Mouse (Mus musculus): ENCODE results near the gene Chmp5.
"Not testable (repeated sequence)": the region's sequence is repeated elsewhere in the genome, so short reads cannot be mapped to it uniquely, and the experiment has no call there.

The Chmp5 gene

DNA sequence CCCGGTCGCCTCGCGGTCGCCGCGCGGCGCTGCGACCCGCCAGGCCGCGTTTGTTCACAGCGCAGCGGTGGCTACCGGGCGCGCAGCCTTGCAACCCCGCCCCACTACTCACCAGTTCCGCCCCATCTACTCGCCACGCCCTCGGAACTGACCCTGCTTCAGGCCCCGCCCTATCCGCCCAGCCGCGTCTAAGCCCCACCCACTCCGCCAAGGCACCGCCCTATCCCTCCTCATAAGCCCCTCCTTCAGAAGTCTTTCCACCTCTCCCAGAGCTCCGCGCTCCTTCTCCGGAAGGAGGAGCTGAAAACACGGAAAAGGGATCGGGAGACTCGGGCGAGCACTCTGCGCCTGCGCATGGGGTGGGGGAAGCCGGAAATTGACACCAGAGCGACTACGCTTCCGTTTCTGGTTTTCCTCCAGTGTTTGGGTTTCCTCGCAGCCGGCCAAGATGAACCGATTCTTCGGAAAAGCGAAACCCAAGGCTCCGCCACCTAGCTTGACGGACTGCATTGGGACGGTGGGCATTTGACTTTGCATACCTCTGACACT is at the start of gene Chmp5, which contains the start of gene Bag1:
TSS of gene Chmp5 (plus strand) at position 248 of the 549 bp plus-strand sequence.
TSS of gene Bag1 (minus strand) at position 135 of the 549 bp plus-strand sequence.
- peak; percentile 99 for DNase-seq

DNA sequence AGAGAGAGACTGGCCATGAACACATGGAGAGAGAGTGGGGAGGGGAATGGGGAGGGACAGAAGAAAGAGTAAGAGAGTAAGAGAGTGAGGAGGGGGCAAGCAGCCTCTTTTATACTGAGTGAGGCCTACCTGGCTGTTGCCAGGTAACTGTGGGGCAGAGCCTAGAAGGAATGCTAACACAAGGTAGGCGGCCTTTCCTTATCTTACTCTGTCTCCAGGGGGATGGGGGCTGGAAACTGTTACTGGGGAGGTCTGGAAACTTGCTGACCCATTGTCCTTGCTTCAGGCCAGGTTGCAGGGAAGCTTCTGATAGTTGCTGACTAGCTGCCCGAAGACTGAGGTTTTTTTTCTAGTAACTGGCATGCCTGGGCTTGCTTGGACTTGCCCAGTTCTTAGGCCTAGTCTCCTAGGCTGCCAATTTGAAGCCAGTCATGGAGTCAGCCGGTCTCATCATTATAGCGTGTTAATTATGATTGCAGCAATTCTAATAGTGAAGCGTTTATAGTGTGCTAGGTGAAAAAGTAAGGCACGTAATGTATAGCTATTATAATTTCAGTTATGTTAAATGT is 49.6 kb upstream of the Chmp5 start:
- peak in 1 of 2 experiments; percentile 57 for DNase-seq

DNA sequence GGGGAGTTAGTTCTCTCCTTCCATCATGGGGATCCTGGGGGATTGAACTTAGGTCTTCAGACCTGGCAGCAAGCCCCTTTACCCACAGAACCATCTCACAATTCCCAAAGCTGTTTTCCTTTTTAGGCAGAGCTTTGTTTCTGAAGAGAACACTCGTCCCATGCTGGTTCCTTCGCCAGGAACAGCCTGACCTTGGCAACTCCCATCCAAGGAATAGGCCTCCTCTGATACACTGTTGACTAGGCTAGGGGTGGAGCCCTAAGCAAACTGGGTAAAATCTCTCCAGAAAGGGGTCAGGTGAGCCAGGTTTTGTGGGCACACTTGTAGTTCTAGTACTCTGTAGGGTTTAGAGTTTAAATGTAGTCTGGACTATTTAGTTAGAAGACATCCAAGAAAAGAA is 48.9 kb upstream of the Chmp5 start:
- no peak for DNase-seq

DNA sequence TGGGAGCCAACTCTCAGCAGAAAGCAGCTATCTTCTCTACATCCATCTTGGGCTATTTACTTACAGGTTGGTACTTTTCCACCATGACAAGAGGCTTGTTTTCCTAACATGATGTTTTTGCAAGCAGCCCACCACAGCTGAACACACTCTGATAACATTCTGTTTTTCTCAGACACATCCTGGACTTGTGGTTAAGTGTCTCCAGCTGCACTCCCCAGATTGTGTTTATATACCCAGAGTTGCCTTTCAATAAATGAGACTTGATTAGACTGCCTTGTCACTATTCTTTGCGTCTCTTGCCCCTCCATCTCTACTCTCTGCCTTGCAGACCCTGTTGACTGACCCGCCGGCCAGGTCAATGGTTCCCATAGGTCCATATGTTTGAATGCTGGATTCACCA is 48.1 kb upstream of the Chmp5 start:
- DNase-seq: no peak

DNA sequence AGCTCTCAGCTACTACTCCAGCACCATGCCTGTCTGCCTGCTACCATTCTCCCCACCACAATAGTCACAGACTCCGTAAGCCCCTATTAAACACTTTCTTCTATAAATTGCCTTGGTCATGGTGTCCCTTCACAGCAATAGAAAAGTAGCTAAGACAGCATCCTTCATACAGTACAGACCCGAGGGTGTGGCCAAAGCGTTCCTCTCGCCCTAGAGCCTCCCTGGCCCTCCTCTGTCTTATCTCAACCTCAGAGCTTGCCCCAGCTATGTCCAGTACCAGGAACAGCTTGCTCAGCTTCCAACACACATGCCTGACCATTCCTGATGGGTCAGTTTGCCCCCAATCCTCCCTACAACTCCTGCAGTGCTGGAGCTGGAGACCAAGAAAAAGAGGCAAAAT is 47.6 kb upstream of the Chmp5 start:
- DNase-seq: no peak

DNA sequence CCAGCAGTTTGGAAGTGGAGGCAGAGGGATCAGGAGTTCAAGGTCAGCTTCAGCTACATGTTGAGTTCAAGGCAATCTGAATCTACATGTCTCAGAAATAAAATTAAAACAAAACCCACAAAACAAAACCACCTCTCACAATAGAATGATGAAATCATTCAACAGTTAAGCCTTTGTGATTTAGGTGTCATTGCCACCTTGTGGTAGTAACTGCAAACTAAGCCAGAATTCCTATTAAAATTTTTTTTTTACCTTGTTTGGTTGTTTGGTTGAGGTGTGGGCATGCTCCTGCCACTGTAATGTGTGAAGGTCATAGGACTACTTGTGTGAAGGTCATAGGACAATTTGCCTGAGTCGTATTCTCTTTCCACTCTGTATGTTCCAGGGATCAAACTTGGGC is 41.9 kb upstream of the Chmp5 start:
- no peak for DNase-seq

DNA sequence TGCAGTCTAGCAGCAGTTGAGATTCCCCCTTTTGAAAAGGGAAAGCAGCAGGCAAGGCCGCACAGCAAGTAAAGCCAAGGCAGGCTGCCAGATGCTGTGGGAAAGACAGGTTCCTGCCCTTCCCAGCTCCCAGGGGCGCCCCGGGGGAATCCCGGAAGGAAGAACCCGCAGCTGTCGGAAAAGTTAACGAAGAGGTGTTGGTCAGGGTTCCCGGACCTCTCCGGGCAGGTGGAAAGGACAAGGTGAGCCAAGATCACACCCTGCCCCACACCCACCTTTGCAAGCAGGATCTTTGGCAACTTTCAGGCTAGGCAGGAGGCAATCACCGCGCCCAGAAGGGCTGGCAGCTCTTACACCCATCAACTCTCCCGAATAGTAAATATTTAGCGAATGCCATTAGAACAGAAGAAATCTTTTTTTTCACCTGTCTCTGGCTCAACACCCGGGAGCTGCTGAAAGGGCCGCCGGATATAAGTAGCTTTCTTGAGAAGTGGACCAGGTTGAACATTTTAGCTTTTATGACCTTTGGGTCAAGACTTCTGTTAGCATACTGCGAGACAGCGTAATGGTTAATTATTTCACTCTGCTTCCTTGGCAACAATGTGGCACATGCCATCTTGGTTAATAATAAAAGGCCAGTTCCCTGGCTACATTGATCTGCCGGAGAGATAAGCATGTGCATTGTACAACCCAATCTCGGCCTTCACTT is 39.8 kb upstream of the Chmp5 start:
- DNase-seq: peak; percentile 77 to 88

DNA sequence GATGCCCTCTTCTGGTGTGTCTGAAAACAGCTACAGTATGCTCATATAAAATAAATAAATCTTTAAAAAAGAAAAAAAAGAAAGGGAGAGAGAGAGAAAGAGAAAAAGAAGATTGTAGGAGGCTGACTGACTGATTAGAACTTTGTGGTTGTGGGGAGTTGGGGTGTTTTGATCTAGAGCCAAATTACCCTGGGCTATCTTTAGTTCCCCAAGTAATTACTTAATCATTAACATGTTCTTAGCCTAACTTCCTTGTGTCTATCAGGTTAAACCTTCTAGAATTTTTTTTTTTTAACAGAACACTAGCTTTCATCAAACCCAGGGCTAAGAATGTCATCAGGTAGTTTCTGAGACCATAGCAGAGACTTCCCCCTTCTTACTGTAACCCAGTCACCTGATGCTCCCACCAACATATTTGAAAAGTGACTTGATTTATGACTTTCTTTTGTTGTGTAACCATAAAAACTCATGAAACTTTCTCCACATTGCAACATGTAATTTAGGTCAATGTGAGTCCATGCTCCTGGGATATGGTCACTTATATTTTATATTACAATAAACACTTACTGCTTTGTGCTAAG is 33.8 kb upstream of the Chmp5 start:
- DNase-seq: no peak

DNA sequence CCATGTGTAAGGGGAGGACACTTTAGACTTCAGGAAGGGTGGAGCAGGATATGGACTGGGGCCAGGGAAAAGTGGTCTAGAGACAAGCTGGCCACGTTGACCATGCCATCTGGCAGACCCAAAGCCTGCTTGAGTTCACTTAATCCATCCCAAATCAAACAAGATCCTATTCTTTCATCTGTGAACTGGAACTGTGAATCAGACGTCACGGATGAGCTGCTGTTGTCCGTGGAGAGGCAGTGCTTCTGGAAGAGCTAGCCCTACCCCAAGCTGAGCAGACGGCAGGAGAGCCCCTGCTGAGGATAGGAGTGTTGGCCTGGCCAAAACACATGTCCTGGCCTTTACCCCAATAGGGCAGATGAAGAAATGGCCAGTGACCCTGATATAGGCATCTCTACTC is 32.3 kb upstream of the Chmp5 start:
- DNase-seq: no peak

DNA sequence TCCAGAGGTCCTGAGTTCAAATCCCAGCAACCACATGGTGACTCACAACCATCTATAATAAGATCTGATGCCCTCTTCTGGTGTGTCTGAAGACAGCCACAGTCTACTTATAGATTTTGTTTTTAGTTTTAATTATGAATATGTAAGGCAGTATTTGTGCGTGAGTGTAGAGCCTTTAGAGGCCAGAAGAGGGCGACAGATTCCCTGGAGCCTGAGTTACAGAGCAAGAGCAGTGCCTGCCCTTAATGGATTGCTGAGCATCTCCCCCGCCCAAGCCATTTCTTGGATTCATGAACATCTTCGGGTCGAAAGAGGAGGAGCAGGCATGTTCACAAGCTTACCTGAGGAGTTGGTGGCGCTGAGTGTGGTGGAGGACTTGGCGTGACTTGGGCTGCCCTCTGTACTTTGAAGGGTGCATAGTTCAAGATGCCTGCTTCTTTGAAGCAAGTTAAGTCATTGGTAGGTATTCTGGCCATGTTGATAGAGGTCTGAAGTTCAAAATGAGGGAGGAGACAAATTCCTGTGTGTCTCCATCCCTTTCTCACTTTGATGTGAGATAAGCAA is 31.5 kb upstream of the Chmp5 start:
- DNase-seq: no peak

DNA sequence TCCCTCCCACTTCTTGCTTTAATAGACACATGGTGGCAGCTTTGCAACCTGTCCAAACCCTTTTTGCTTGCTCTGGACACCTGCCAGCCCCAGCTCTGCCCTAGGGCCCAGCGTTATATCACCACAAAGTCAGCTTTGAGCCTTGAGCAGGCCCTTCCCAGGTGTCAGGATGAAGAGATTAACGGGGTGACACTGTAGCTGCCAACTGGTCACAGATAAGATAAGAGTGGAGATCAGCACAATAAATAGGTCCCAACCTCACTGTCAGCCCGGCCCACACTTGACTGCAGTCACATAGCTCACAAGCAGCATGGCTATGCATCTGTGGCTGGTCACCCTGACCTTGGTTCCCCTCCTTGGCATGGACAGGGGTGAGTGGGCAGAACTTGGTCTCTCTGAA is 28.4 kb upstream of the Chmp5 start, which contains the start of gene Spink4:
TSS of gene Spink4 (plus strand) at position 268 of the 400 bp plus-strand sequence.
- peak; percentile 27 to 36 for DNase-seq

DNA sequence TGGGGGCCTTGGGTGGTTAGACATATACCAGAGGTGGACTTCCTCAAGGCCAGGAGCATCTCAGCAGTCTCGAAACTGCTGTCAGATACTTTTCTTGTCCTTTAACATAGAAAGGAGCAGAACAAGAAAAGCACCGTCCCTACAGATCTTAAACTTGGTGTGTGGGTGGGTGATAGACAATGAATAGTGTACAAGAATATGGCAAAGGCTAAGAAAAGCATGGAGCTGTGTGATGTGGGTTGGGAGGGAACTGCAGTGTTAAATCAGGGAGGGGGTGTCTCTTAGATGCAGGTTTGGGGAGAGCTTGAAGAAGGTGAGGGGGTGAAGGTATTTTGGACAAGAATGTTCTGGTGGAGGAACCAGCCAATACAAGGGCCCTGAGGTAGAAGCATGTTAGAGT is 27.6 kb upstream of the Chmp5 start:
- DNase-seq: no peak

DNA sequence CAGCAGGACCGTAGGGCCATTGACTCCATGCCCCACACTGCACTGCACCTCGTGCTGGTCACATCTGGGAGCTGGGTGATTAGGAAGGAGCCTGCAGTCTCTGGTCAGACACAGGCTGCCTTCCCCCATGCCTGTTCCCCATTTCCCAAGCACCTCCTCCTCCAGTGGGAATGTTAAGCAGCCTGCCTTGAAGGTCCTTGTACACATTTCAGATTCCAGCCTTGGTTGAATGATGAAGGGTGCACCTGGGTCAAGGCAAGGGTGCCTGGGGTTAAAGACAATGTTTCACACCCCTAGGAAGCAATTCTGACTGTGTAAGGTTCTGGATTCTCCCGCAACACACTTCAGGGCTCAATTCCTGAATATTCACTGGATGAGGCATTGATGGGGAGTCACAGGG is 26.9 kb upstream of the Chmp5 start:
- peak; percentile 20 to 22 for DNase-seq

DNA sequence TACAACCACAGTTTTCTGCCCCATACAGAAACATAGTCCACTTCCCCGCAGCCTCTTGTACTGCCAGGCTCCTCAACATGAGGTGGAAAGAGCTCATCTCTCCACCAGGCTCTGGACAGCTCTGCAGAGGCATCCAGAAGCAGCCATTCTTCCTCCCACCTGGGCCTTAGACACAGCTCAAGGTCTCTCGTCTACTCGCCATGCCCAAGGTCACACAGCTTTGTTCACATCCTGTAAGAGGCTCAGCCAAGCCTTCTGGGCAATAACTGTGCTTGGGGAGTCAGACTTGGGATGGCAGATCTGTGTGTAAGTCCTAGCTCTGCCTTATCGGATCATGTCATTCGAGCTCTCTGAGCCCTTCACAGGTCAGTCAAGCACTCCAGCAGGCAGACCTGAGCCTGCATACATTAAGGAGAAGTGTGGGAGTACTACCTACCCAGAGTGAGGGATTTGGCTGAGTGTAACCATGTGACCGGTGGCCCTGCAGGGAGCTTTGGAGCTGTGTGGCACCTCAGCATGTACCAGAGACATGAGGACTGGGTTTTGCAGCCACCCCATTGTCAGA is 25.0 kb upstream of the Chmp5 start:
- DNase-seq: no peak

DNA sequence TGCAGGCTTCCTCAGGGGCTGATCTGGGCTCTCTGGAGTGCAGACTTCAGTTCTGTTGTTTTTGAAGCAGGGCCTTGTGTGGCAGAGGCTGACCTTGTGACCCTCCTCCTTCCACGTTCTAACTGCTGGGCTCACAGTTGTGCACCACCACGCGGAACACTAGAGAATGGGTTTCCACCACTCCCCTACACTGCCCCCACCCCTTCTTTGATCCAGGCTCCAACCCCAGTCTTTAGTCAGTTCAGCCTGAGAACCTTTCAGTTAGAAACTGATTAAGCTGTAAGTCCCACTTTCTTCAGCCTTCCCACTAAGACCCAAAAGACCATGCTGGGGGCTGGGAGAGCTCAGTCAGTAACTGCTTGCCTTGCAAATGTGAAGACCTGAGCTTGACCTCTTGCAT is 22.6 kb upstream of the Chmp5 start:
- DNase-seq: no peak

DNA sequence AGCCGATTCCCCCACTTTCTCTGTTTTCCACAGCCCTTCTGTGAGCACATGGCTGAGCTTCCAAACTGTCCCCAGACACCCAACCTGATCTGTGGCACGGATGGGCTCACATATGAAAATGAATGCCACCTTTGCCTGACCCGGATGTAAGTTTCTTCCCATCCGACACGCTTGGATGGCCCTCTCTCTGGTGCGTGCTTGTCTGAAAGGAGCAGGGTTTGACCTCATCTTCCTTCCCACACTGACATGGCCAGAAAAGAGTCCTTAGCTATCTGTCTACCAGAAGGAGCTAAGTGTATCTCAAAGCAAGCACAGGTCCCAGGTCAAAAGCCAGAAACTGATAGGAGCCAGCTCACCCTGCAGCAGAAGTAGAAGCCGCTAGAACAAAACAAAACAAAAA is 19.2 kb upstream of the Chmp5 start:
- DNase-seq: no peak

DNA sequence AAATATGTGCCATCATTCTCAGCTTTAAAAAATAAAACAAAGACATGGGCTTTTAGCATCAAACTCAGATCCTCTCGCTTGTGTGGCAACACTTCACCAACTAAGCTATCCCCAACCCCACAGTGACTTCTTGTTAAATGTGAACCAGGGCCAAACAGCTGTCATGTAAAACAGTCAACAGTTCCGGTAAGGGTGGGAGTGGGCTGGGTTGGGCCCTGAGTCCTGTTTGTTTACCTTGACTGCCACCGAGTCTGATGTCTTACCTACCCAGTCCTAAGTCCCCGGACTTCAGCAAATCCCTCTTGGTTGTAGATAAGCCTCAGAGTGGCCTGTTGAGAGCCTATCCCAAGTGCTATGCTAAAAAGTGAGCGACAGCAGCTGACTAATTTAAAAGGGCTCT is 14.5 kb upstream of the Chmp5 start:
- no peak for DNase-seq

DNA sequence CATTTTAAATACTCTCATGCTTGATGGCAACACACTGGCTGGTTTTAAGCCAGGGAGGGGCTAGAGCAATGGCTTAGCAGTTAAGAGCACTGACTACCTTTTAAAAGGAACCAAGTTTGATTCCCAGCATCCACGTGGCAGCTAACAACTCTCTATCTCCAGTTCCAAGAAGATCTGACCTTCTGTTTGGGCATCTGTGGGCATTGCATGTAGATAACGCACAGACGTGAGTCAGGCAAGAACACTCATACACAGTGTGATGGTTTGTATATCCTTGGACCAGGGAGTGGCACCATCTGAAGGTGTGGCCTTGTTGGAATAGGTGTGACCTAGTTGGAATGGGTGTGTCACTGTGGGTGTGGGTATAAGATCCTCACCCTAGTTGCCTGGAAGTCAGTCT is 13.8 kb upstream of the Chmp5 start:
- not testable (repeated sequence) for DNase-seq

DNA sequence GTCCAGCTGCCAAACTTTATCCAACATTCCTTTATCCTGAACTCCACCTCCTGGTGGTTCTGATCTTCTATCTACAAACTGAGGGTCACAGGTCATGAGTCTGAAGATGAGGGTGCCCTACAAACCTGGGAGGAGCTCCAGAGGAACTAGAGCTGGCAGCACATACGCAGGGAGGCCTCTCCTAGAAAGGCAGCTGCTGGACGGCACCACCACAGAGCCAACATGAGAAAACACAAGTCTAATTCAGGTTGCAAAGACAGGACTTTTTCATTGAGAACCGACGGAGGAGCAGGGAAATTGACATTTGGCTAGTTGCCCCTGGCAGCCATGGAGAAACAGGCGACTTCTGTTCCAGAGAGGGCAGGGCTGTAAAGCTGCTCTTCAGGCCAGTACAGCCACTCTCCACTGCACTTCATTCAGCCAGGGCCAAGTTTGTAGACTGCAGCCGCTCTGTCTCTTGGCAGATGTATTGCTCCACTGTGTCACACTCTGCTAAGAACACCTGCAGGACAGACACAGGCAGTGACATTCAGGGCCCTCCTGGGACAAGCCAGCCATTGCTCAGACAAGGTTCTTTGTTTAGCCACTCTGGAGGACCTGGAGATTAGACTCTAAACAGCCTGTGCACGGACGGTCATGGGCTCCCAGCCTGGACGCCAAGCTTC is 11.9 kb upstream of the Chmp5 start:
- DNase-seq: peak; percentile 51 to 54

DNA sequence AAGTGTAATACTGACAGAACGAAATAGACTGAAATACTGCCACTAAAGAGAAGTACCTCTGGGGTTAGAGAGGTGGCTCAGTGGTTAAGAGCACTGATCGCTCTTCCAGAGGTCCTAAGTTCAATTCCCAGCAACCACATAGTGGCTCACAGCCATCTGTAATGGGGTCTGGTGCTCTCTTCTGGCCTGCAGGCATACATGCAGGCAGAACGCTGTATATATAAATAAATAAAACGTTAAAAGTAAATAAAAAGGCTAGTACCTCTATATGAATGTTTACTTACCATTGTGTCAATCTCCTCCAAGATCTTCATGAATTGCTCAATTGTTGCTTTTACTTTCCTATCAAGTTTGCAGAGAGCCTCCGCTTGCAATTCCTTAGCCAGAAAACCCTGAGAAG is 9.4 kb upstream of the Chmp5 start:
- DNase-seq: no peak

DNA sequence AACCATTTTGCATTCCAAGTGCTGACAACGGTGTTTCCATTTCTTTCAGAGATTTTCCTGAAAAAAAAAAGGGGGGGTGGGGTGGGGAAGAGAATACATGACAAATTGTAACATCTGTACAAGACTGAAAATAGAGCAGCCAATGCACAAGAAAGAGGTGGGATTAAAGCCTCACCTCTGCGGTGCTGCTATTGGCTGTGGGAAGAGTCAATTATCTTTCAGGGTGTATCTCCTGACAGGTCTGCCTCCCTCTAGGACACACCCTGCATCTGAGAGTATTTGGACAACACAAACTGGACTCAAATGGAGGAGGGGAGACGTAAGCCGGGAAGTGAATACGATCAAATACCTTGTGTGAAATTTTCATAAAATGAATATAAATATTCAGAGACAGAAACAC is 4.6 kb upstream of the Chmp5 start:
- DNase-seq: no peak

DNA sequence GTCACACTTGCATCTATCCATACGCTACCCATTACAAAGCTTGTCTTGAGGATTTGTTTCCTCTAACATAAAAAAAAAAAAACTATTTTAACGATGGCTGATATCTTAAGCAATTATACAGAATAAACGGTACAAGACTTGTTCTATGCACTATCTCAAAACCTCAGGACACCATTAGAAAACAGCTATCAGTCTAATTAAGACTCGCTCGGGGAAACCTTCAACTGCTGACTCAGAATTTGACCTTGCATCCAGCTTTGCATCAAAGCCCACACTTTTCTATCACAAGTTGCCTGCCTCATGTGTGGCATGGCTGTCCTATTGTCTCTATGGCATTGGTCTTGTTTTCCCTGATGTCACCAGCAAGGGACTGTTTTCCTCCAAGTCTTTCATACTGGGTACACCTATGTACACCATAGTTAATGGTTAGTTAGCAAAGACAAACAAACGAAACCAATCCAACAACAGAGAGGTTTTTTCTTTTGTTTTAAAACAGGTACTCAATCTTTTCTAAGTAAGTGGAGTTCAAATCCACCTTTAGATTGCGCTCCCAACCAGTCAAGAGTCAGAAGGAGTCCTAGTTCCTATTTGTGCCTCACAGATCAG is 1.6 kb upstream of the Chmp5 start:
- no peak for DNase-seq
